Mouse (Mus musculus): Measurements from ENCODE around the gene H13.

DNA sequence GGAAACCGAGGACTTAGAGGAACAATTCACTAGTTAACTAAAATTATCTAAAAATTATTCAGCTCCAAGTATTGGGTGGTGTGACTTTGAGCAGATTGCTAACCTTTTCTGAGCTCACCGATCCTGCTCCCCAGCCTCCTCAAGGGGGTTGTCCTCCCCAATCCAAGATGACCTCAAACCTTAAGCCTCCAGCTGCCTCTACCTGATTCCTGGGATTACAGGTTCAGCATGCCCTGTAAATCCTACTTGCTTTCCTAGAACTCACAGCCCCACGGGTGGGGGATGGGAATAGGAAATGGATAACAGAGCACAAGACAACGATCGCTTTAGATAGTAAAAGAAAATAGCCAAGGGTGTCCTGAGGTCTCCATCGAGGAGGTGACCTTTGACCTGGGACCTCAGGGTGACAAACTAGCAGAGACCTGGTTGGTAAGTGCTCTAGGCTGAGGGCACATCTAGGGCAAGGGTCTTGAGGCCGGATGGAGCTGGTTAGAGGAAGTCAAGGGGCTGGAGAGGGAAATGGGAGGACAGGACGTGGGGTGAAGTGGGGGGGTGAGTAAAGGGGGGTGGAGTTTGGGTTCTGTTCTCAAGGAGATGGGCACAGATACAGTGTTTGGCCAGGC, 59.9 kb downstream of the H13 start:
- TF ChIP-seq SIN3A (IDR thresholded peaks at IDR 0.05; ENCODE audit: low read length) = no peak
- no peak for TF ChIP-seq POLR2A (IDR thresholded peaks at IDR 0.05; ENCODE audit: low read depth, low read length)
- no peak for TF ChIP-seq CTCF (conservative IDR thresholded peaks at IDR 0.05 in 1 of 2, IDR thresholded peaks at IDR 0.05 in 1 of 2; ENCODE audit: low read depth in 2 of 2, low read length in 2 of 2)
- TF ChIP-seq CHD1 (IDR thresholded peaks at IDR 0.05; ENCODE audit: low read depth, low read length) = no peak
- no peak for TF ChIP-seq MYC (IDR thresholded peaks at IDR 0.05; ENCODE audit: low read depth, low read length)
- no peak for TF ChIP-seq ETS1 (conservative IDR thresholded peaks at IDR 0.05; ENCODE audit: low read depth, low read length)
- TF ChIP-seq KAT2A (IDR thresholded peaks at IDR 0.05; ENCODE audit: insufficient replicate concordance, low read length) = no peak
- TF ChIP-seq TCF12 (IDR thresholded peaks at IDR 0.05; ENCODE audit: low read depth, low read length) = no peak
- TF ChIP-seq ZNF384 (IDR thresholded peaks at IDR 0.05; ENCODE audit: low read depth, low read length) = no peak
- TF ChIP-seq ZMIZ1 (IDR thresholded peaks at IDR 0.05; ENCODE audit: low read depth, low read length) = no peak
